Mouse (Mus musculus): ENCODE results near the gene Ist1. TPM values are rescaled to one million over a fixed set of nuclear protein-coding genes. Genes with fewer than 3 reads are reported as not detected.

The Ist1 gene
- polyA plus RNA-seq, 1 experiment, result 74.4 TPM

- H3K4me3 ChIP-seq (ENCODE audit: insufficient read depth, low read length), result no peak overlapping the region
- no peaks in the 10 kb centered on the region for H3K4me1 ChIP-seq (ENCODE audit: control insufficient read depth, insufficient read depth, low read length)
- no peak overlapping the region for H3K27ac ChIP-seq (ENCODE audit: insufficient read depth, low read length)
- TF ChIP-seq CTCF (IDR thresholded peaks at IDR 0.05; ENCODE audit: borderline replicate concordance, insufficient read depth, low read length) (no peak), POLR2A (IDR thresholded peaks at IDR 0.05; ENCODE audit: low read depth, low read length) (no peak)
These were observed 36.2 kb downstream of the Ist1 start for GRCm38 (mm10) chr8:109656860-109657259.

- TF ChIP-seq CTCF (IDR thresholded peaks at IDR 0.05; ENCODE audit: borderline replicate concordance, insufficient read depth, low read length) (no peak), POLR2A (IDR thresholded peaks at IDR 0.05; ENCODE audit: low read depth, low read length) (no peak)
- Histone ChIP-seq H3K4me3 (ENCODE audit: insufficient read depth, low read length) (no peak overlapping the region), H3K4me1 (ENCODE audit: control insufficient read depth, insufficient read depth, low read length) (no peaks in the 10 kb centered on the region), H3K27ac (ENCODE audit: insufficient read depth, low read length) (no peak overlapping the region)
These were observed 42.3 kb downstream of the Ist1 start for GRCm38 (mm10) chr8:109650801-109651200.

GRCm38 (mm10) chr8:109648469-109648868 lies 44.6 kb downstream of the Ist1 start:
- TF ChIP-seq POLR2A (IDR thresholded peaks at IDR 0.05; ENCODE audit: low read depth, low read length) (no peak), CTCF (IDR thresholded peaks at IDR 0.05; ENCODE audit: borderline replicate concordance, insufficient read depth, low read length) (no peak)
- no peaks in the 10 kb centered on the region for H3K4me1 ChIP-seq (ENCODE audit: control insufficient read depth, insufficient read depth, low read length)
- no peak overlapping the region for H3K4me3 ChIP-seq (ENCODE audit: insufficient read depth, low read length)
- H3K27ac ChIP-seq (ENCODE audit: insufficient read depth, low read length), result no peak overlapping the region

- H3K27ac ChIP-seq (ENCODE audit: insufficient read depth, low read length), result no peak overlapping the region
- TF ChIP-seq CTCF (IDR thresholded peaks at IDR 0.05; ENCODE audit: borderline replicate concordance, insufficient read depth, low read length), result no peak
- TF ChIP-seq POLR2A (IDR thresholded peaks at IDR 0.05; ENCODE audit: low read depth, low read length), result no peak
These were observed 45.7 kb downstream of the Ist1 start for GRCm38 (mm10) chr8:109647331-109647730.

GRCm38 (mm10) chr8:109641236-109641635 lies 51.8 kb downstream of the Ist1 start:
- Histone ChIP-seq H3K4me1 (ENCODE audit: control insufficient read depth, insufficient read depth, low read length) (no peaks in the 10 kb centered on the region), H3K27ac (ENCODE audit: insufficient read depth, low read length) (no peak overlapping the region), H3K4me3 (ENCODE audit: insufficient read depth, low read length) (no peak overlapping the region)
- TF ChIP-seq POLR2A (IDR thresholded peaks at IDR 0.05; ENCODE audit: low read depth, low read length) (no peak), CTCF (IDR thresholded peaks at IDR 0.05; ENCODE audit: borderline replicate concordance, insufficient read depth, low read length) (no peak)

More at GRCm38 (mm10) chr8:109647331-109647730, 45.7 kb downstream of the Ist1 start:
- Histone ChIP-seq H3K4me3 (ENCODE audit: insufficient read depth, low read length) (no peak overlapping the region), H3K4me1 (ENCODE audit: control insufficient read depth, insufficient read depth, low read length) (no peaks in the 10 kb centered on the region)

GRCm38 (mm10) chr8:109640410-109640809 lies 52.6 kb downstream of the Ist1 start:
- H3K4me3 ChIP-seq (ENCODE audit: insufficient read depth, low read length), result no peak overlapping the region
- TF ChIP-seq CTCF (IDR thresholded peaks at IDR 0.05; ENCODE audit: borderline replicate concordance, insufficient read depth, low read length) (no peak), POLR2A (IDR thresholded peaks at IDR 0.05; ENCODE audit: low read depth, low read length) (no peak)
- H3K4me1 ChIP-seq (ENCODE audit: control insufficient read depth, insufficient read depth, low read length), result no peaks in the 10 kb centered on the region
- H3K27ac ChIP-seq (ENCODE audit: insufficient read depth, low read length), result no peak overlapping the region

- TF ChIP-seq CTCF (IDR thresholded peaks at IDR 0.05; ENCODE audit: borderline replicate concordance, insufficient read depth, low read length) (no peak), POLR2A (IDR thresholded peaks at IDR 0.05; ENCODE audit: low read depth, low read length) (no peak)
- Histone ChIP-seq H3K27ac (ENCODE audit: insufficient read depth, low read length) (no peak overlapping the region), H3K4me1 (ENCODE audit: control insufficient read depth, insufficient read depth, low read length) (no peaks in the 10 kb centered on the region), H3K4me3 (ENCODE audit: insufficient read depth, low read length) (no peak overlapping the region)
These were observed 54.2 kb downstream of the Ist1 start for GRCm38 (mm10) chr8:109638851-109639250.

GRCm38 (mm10) chr8:109635146-109635545 lies 57.9 kb downstream of the Ist1 start:
- Histone ChIP-seq H3K4me1 (ENCODE audit: control insufficient read depth, insufficient read depth, low read length) (no peaks in the 10 kb centered on the region), H3K4me3 (ENCODE audit: insufficient read depth, low read length) (no peak overlapping the region), H3K27ac (ENCODE audit: insufficient read depth, low read length) (no peak overlapping the region)
- TF ChIP-seq POLR2A (IDR thresholded peaks at IDR 0.05; ENCODE audit: low read depth, low read length) (no peak), CTCF (IDR thresholded peaks at IDR 0.05; ENCODE audit: borderline replicate concordance, insufficient read depth, low read length) (no peak)

GRCm38 (mm10) chr8:109632498-109632897 lies 60.6 kb downstream of the Ist1 start:
- no peaks in the 10 kb centered on the region for H3K4me1 ChIP-seq (ENCODE audit: control insufficient read depth, insufficient read depth, low read length)

GRCm38 (mm10) chr8:109628638-109629037 lies 64.4 kb downstream of the Ist1 start:
- no peaks in the 10 kb centered on the region for H3K4me1 ChIP-seq (ENCODE audit: control insufficient read depth, insufficient read depth, low read length)
- H3K27ac ChIP-seq (ENCODE audit: insufficient read depth, low read length), result no peak overlapping the region
- no peak for TF ChIP-seq POLR2A (IDR thresholded peaks at IDR 0.05; ENCODE audit: low read depth, low read length)
- no peak for TF ChIP-seq CTCF (IDR thresholded peaks at IDR 0.05; ENCODE audit: borderline replicate concordance, insufficient read depth, low read length)
- no peak overlapping the region for H3K4me3 ChIP-seq (ENCODE audit: insufficient read depth, low read length)

More at GRCm38 (mm10) chr8:109632498-109632897, 60.6 kb downstream of the Ist1 start:
- Histone ChIP-seq H3K27ac (ENCODE audit: insufficient read depth, low read length) (no peak overlapping the region), H3K4me3 (ENCODE audit: insufficient read depth, low read length) (no peak overlapping the region)
- TF ChIP-seq POLR2A (IDR thresholded peaks at IDR 0.05; ENCODE audit: low read depth, low read length) (no peak), CTCF (IDR thresholded peaks at IDR 0.05; ENCODE audit: borderline replicate concordance, insufficient read depth, low read length) (no peak)

Other genes starting within 250 kb of the Ist1 start
- not detected in 2 replicates for gene Pmfbp1, start 199.2 kb downstream of the Ist1 start, polyA plus RNA-seq (2011; ENCODE audit: insufficient read length, low read depth, missing spikeins)
- gene Dhx38, start 127.4 kb downstream of the Ist1 start, polyA plus RNA-seq (2011; ENCODE audit: insufficient read length, low read depth, missing spikeins), result 23.0 and 23.3 TPM in 2 replicates
- 8.2 and 13.1 TPM in 2 replicates for gene Txnl4b, start 127.4 kb downstream of the Ist1 start, polyA plus RNA-seq (2011; ENCODE audit: insufficient read length, low read depth, missing spikeins)
- gene Hp, start 114.1 kb downstream of the Ist1 start, polyA plus RNA-seq (2011; ENCODE audit: insufficient read length, low read depth, missing spikeins), result 0.39 TPM in 1 of 2 replicates, not detected in the other
- gene Dhodh, start 84.6 kb downstream of the Ist1 start, polyA plus RNA-seq (2011; ENCODE audit: insufficient read length, low read depth, missing spikeins), result 8.0 and 10.6 TPM in 2 replicates
- gene Pkd1l3, start 78.7 kb downstream of the Ist1 start, polyA plus RNA-seq (2011; ENCODE audit: insufficient read length, low read depth, missing spikeins), result not detected in 2 replicates
- gene Zfp821, start 12.3 kb upstream of the Ist1 start, polyA plus RNA-seq (2011; ENCODE audit: insufficient read length, low read depth, missing spikeins), result 10.9 and 14.6 TPM in 2 replicates
- 25.3 and 32.0 TPM in 2 replicates for gene Atxn1l, start 44.5 kb upstream of the Ist1 start, polyA plus RNA-seq (2011; ENCODE audit: insufficient read length, low read depth, missing spikeins)
- gene Ap1g1, start 85.3 kb upstream of the Ist1 start, polyA plus RNA-seq (2011; ENCODE audit: insufficient read length, low read depth, missing spikeins), result 71.7 and 77.2 TPM in 2 replicates
- gene Phlpp2, start 175.3 kb upstream of the Ist1 start, polyA plus RNA-seq (2011; ENCODE audit: insufficient read length, low read depth, missing spikeins), result 7.5 and 8.8 TPM in 2 replicates